Mouse (Mus musculus) sigmoid colon, adult 10 weeks (tissue): Measurements from ENCODE around the gene Fxyd1. TPM values are rescaled to one million over a fixed set of nuclear protein-coding genes. Genes with fewer than 3 reads are reported as not detected.

Source experiments
- polyA plus RNA-seq: library from polyadenylated mRNA; stranded (reverse); fragments of 350-450 nt; fragmentation: Illumina TruSeq; extraction: RNeasy Lipid Tissue Mini Kit (QIAGEN cat#74804); gene quantifications from one replicate; pipeline ENCODE4 v1.2.3, GENCODE M21; 2014; ENCODE audit warnings: low read depth, low replicate concordance

Fxyd1 gene
- polyA plus RNA-seq: 4.1 TPM

GRCm38 (mm10) chr7:31057071-31057470, at the start of gene Fxyd1:
Gene Fxyd1, minus strand, starts transcription at chr7:31057199.

GRCm38 (mm10) chr7:31076492-31076891, 19.5 kb upstream of the Fxyd1 start, which contains the start of gene Fxyd3:
Gene Fxyd3, minus strand, starts transcription at chr7:31076704.

GRCm38 (mm10) chr7:31059108-31059507, 2.1 kb upstream of the Fxyd1 start, which contains the start of gene Lgi4:
Gene Lgi4, plus strand, starts transcription at chr7:31059342.

GRCm38 (mm10) chr7:31051321-31052021, 5.5 kb downstream of the Fxyd1 start, which contains the start of gene Fxyd7:
Gene Fxyd7, minus strand, starts transcription at chr7:31051467.

GRCm38 (mm10) chr7:31042431-31042910, 14.5 kb downstream of the Fxyd1 start, which contains the start of gene Fxyd5:
Gene Fxyd5, minus strand, starts transcription at chr7:31042481.

Other genes starting within 250 kb of the Fxyd1 start
- gene Ffar2, start 233.4 kb downstream of the Fxyd1 start, polyA plus RNA-seq: 11.9 TPM
- gene Ffar3, start 201.0 kb downstream of the Fxyd1 start, polyA plus RNA-seq: not detected
- gene Ffar1, start 195.6 kb downstream of the Fxyd1 start, polyA plus RNA-seq: 0.91 TPM
- 9.5 TPM for gene Cd22, start 176.9 kb downstream of the Fxyd1 start, polyA plus RNA-seq
- gene Mag, start 142.3 kb downstream of the Fxyd1 start, polyA plus RNA-seq: not detected
- not detected for gene Hamp2, start 132.5 kb downstream of the Fxyd1 start, polyA plus RNA-seq
- gene Hamp, start 113.2 kb downstream of the Fxyd1 start, polyA plus RNA-seq: not detected
- gene Usf2, start 100.4 kb downstream of the Fxyd1 start, polyA plus RNA-seq: 38.3 TPM
- gene Lsr, start 83.7 kb downstream of the Fxyd1 start, polyA plus RNA-seq: 6.1 TPM
- 5.0 TPM for gene Fam187b, start 83.4 kb downstream of the Fxyd1 start, polyA plus RNA-seq
- gene Fxyd5, start 14.7 kb downstream of the Fxyd1 start, polyA plus RNA-seq: 8.9 TPM
- gene Fxyd7, start 5.7 kb downstream of the Fxyd1 start, polyA plus RNA-seq: not detected
- 1.1 TPM for gene Lgi4, start 2.1 kb upstream of the Fxyd1 start, polyA plus RNA-seq
- 55.5 TPM for gene Fxyd3, start 19.5 kb upstream of the Fxyd1 start, polyA plus RNA-seq
- 0.76 TPM for gene Hpn, start 58.1 kb upstream of the Fxyd1 start, polyA plus RNA-seq
- not detected for gene Scn1b, start 69.8 kb upstream of the Fxyd1 start, polyA plus RNA-seq
- 7.0 TPM for gene Gramd1a, start 98.7 kb upstream of the Fxyd1 start, polyA plus RNA-seq
- gene Scgb2b2, start 233.3 kb upstream of the Fxyd1 start, polyA plus RNA-seq: not detected
- gene Scgb1b2, start 234.6 kb upstream of the Fxyd1 start, polyA plus RNA-seq: not detected